Mouse (Mus musculus): ENCODE measurements at regions not wholly inside any gene's neighbourhood (a gene's known extent, or its start where the extent isn't known, plus 50 kb on each side); places are given as distances from the start of the nearest gene placed in this dataset.
"Not testable (repeated sequence)": the region's sequence is repeated elsewhere in the genome, so short reads cannot be mapped to it uniquely, and the experiment has no call there.

- DNase-seq (ENCODE audit: low spot score in 2 of 2) = no peak
Observed at GRCm38 (mm10) chr4:81600396-81600795, 157.8 kb upstream of the Mpdz start.

GRCm38 (mm10) chr4:81597390-81597789 lies 154.8 kb upstream of the Mpdz start:
- DNase-seq (ENCODE audit: low spot score in 2 of 2) = no peak

GRCm38 (mm10) chr4:81593431-81593830 lies 150.8 kb upstream of the Mpdz start:
- DNase-seq (ENCODE audit: low spot score in 2 of 2) = not testable (repeated sequence)

- no peak for DNase-seq (ENCODE audit: low spot score in 2 of 2)
Observed at GRCm38 (mm10) chr4:81582546-81582945, 139.9 kb upstream of the Mpdz start.

- DNase-seq (ENCODE audit: low spot score in 2 of 2) = no peak
Observed at GRCm38 (mm10) chr4:81580553-81580952, 137.9 kb upstream of the Mpdz start.

- DNase-seq (ENCODE audit: low spot score in 2 of 2) = no peak
Observed at GRCm38 (mm10) chr4:81579389-81580110, 136.9 kb upstream of the Mpdz start.

GRCm38 (mm10) chr4:81578981-81579380 lies 136.4 kb upstream of the Mpdz start:
- no peak for DNase-seq (ENCODE audit: low spot score in 2 of 2)

GRCm38 (mm10) chr4:81573771-81574170 lies 131.2 kb upstream of the Mpdz start:
- no peak for DNase-seq (ENCODE audit: low spot score in 2 of 2)

- no peak for DNase-seq (ENCODE audit: low spot score in 2 of 2)
Observed at GRCm38 (mm10) chr4:81570736-81571135, 128.1 kb upstream of the Mpdz start.

- no peak for DNase-seq (ENCODE audit: low spot score in 2 of 2)
Observed at GRCm38 (mm10) chr4:81569531-81569930, 126.9 kb upstream of the Mpdz start.

GRCm38 (mm10) chr4:81568404-81568803 lies 125.8 kb upstream of the Mpdz start:
- no peak for DNase-seq (ENCODE audit: low spot score in 2 of 2)

GRCm38 (mm10) chr4:81567928-81568327 lies 125.3 kb upstream of the Mpdz start:
- DNase-seq (ENCODE audit: low spot score in 2 of 2) = peak; percentile 43 to 51

- no peak for DNase-seq (ENCODE audit: low spot score in 2 of 2)
Observed at GRCm38 (mm10) chr4:81566526-81566925, 123.9 kb upstream of the Mpdz start.

GRCm38 (mm10) chr4:81565422-81566395 lies 123.1 kb upstream of the Mpdz start:
- DNase-seq (ENCODE audit: low spot score in 2 of 2) = no peak

GRCm38 (mm10) chr4:81564446-81564845 lies 121.8 kb upstream of the Mpdz start:
- no peak for DNase-seq (ENCODE audit: low spot score in 2 of 2)

- DNase-seq (ENCODE audit: low spot score in 2 of 2) = peak in 1 of 2 experiments; percentile 31
Observed at GRCm38 (mm10) chr4:81563574-81563973, 121.0 kb upstream of the Mpdz start.

- no peak for DNase-seq (ENCODE audit: low spot score in 2 of 2)
Observed at GRCm38 (mm10) chr4:81561453-81561852, 118.8 kb upstream of the Mpdz start.

- no peak for DNase-seq (ENCODE audit: low spot score in 2 of 2)
Observed at GRCm38 (mm10) chr4:81550816-81551215, 108.2 kb upstream of the Mpdz start.

- no peak for DNase-seq (ENCODE audit: low spot score in 2 of 2)
Observed at GRCm38 (mm10) chr4:81550256-81550655, 107.6 kb upstream of the Mpdz start.

GRCm38 (mm10) chr4:81540496-81540895 lies 97.9 kb upstream of the Mpdz start:
- no peak for DNase-seq (ENCODE audit: low spot score in 2 of 2)

GRCm38 (mm10) chr4:81539551-81539950 lies 96.9 kb upstream of the Mpdz start:
- DNase-seq (ENCODE audit: low spot score in 2 of 2) = no peak

GRCm38 (mm10) chr4:81536795-81537194 lies 94.2 kb upstream of the Mpdz start:
- DNase-seq (ENCODE audit: low spot score in 2 of 2) = no peak

- no peak for DNase-seq (ENCODE audit: low spot score in 2 of 2)
Observed at GRCm38 (mm10) chr4:81530546-81530945, 87.9 kb upstream of the Mpdz start.
